8 mouse cellular contexts compared by ENCODE assay signal in genomic region chr3:93444343-93445164, GRCm38 (mm10). TPM values are rescaled to one million over a fixed set of nuclear protein-coding genes. Genes with fewer than 3 reads are reported as not detected.
DNase-seq lines count a peak whose midpoint lies in the region; ATAC-seq and TF ChIP-seq lines count a peak whose summit lies in the region.

No protein-coding gene starts in this region.

- no peak for DNase-seq in G1E (ENCODE audit: low spot score)
- peak; percentile 17 for DNase-seq in cerebellum, adult 9-11 months
- peak; percentile 44 to 46 for DNase-seq in frontal cortex, postnatal 25 days (ENCODE audit: low spot score in 2 of 2)
- DNase-seq in layer of hippocampus, postnatal 14 days (ENCODE audit: low spot score in 2 of 2) = peak; percentile 46 to 56
- DNase-seq in lung, postnatal 0 days (ENCODE audit: low spot score) = peak; percentile 87
- DNase-seq in ovary, postnatal 10 days (ENCODE audit: low spot score) = peak; percentile 47
- peak; percentile 48 for DNase-seq in urinary bladder, postnatal 25 days (ENCODE audit: low spot score)

- no peaks in the 10 kb centered on the region for H3K27me3 ChIP-seq in G1E (ENCODE audit: insufficient read depth, low read length)
- H3K27me3 ChIP-seq in hindbrain, embryonic 12.5 days = peaks cover 61% of the 10 kb centered on the region
- 0 out of 2 replicates have a peak, but pooled peaks cover 9% of the 10 kb centered on the region for H3K27me3 ChIP-seq in lung, postnatal 0 days (replicated peaks; ENCODE audit: insufficient read depth, low read length)

- TF ChIP-seq CTCF in G1E (IDR thresholded peaks at IDR 0.05; ENCODE audit: low read depth, low read length) = no peak
- TF ChIP-seq CTCF in lung, postnatal 0 days (IDR thresholded peaks at IDR 0.05) = no peak

- TF ChIP-seq EP300 in lung, postnatal 0 days (IDR thresholded peaks at IDR 0.05) = no peak

- H3K4me2 ChIP-seq in hindbrain, embryonic 12.5 days (replicated peaks) = peak overlapping the region; percentile 94
- H3K4me2 ChIP-seq in lung, postnatal 0 days (replicated peaks; ENCODE audit: low read depth, low read length) = peak overlapping the region; percentile 88

- H3K36me3 ChIP-seq in G1E (replicated peaks) = no peaks in the 10 kb centered on the region
- H3K36me3 ChIP-seq in hindbrain, embryonic 12.5 days = no peaks in the 10 kb centered on the region
- H3K36me3 ChIP-seq in lung, postnatal 0 days (ENCODE audit: insufficient read depth, low read length) = no peaks in the 10 kb centered on the region

- H3K4me1 ChIP-seq in G1E (ENCODE audit: insufficient read depth, low read depth, low read length) = no peaks in the 10 kb centered on the region
- peaks cover 24% of the 10 kb centered on the region for H3K4me1 ChIP-seq in hindbrain, embryonic 12.5 days
- peaks cover 8% of the 10 kb centered on the region for H3K4me1 ChIP-seq in lung, postnatal 0 days (ENCODE audit: insufficient read depth, low read depth, low read length)

- under 1% methylated on average over 56 of the region's 56 CpGs for WGBS in hindbrain, embryonic 12.5 days
- 1% methylated on average over 56 of the region's 56 CpGs for WGBS in lung, postnatal 0 days

- peaks cover 46% of the 10 kb centered on the region for H3K9me3 ChIP-seq in G1E (replicated peaks)
- no peaks in the 10 kb centered on the region for H3K9me3 ChIP-seq in hindbrain, embryonic 12.5 days (replicated peaks)
- H3K9me3 ChIP-seq in lung, postnatal 0 days (ENCODE audit: low read length) = no peaks in the 10 kb centered on the region

- ATAC-seq in G1E (ENCODE audit: extremely low read depth, insufficient number of reproducible peaks, low FRiP score, poor library complexity, severe bottlenecking) = no peak
- peak; percentile 81 for ATAC-seq in hindbrain, embryonic 12.5 days (ENCODE audit: low FRiP score)
- ATAC-seq in lung, postnatal 0 days = peak; percentile 73

- no peak overlapping the region for H3K27ac ChIP-seq in hindbrain, embryonic 12.5 days
- peak overlapping the region; percentile 77 for H3K27ac ChIP-seq in lung, postnatal 0 days (ENCODE audit: low read length)

- H3K9ac ChIP-seq in hindbrain, embryonic 12.5 days = peak overlapping the region; percentile 42
- peak overlapping the region; percentile 16; the same call in 1 of the 2 replicates for H3K9ac ChIP-seq in lung, postnatal 0 days (replicated peaks; ENCODE audit: low read depth)

- H3K4me3 ChIP-seq in G1E (ENCODE audit: low read depth, low read length) = peak overlapping the region; percentile 4; the same call in 1 of the 2 replicates
- H3K4me3 ChIP-seq in hindbrain, embryonic 12.5 days = peak overlapping the region; percentile 54
- peak overlapping the region; percentile 56 for H3K4me3 ChIP-seq in lung, postnatal 0 days (ENCODE audit: low read depth, low read length)

RNA-seq across cellular contexts. Expression of gene Tchh, which starts 2.4 kb away (rescaled TPM):
- not detected in 2 replicates for total RNA-seq in G1E (2014; fragmentation: Nextera tagmentation)
- total RNA-seq in G1E (2017) = 0.05 TPM in 1 of 2 replicates, not detected in the other
- polyA plus RNA-seq in G1E (2012) = not detected in 2 replicates
- polyA plus RNA-seq in hindbrain, embryonic 12.5 days (2016; fragmentation: Nextera tagmentation; extraction: Ambion mirVana) = 1.7 and 1.8 TPM in 2 replicates
- 1 to 10 TPM in 1 of 2 experiments, under 1 TPM in 1; 0.90 to 1.0 TPM for total RNA-seq in layer of hippocampus, postnatal 14 days (2021)
- polyA plus RNA-seq in lung, postnatal 0 days (2015; fragmentation: Nextera tagmentation; extraction: Ambion mirVana) = 4.2 and 5.1 TPM in 2 replicates

RNA-seq across cellular contexts. Expression of gene Tchhl1, which starts 24.0 kb away (rescaled TPM):
- total RNA-seq in G1E (2014; fragmentation: Nextera tagmentation) (not detected in 2 replicates), G1E (2017) (0.12 and 0.33 TPM in 2 replicates)
- polyA plus RNA-seq in G1E (2012) = not detected in 2 replicates
- not detected in 2 replicates for polyA plus RNA-seq in hindbrain, embryonic 12.5 days (2016; fragmentation: Nextera tagmentation; extraction: Ambion mirVana)
- total RNA-seq in layer of hippocampus, postnatal 14 days (2021) = not detected
- polyA plus RNA-seq in lung, postnatal 0 days (2015; fragmentation: Nextera tagmentation; extraction: Ambion mirVana) = not detected in 2 replicates

RNA-seq across cellular contexts. Expression of gene Rptn, which starts 51.1 kb away (rescaled TPM):
- not detected in 2 replicates for total RNA-seq in G1E (2014; fragmentation: Nextera tagmentation)
- total RNA-seq in G1E (2017) = 0.11 TPM in 1 of 2 replicates, not detected in the other
- not detected in 2 replicates for polyA plus RNA-seq in G1E (2012)
- not detected in 2 replicates for polyA plus RNA-seq in hindbrain, embryonic 12.5 days (2016; fragmentation: Nextera tagmentation; extraction: Ambion mirVana)
- total RNA-seq in layer of hippocampus, postnatal 14 days (2021) = not detected
- 0.04 TPM in 1 of 2 replicates, not detected in the other for polyA plus RNA-seq in lung, postnatal 0 days (2015; fragmentation: Nextera tagmentation; extraction: Ambion mirVana)

Comparison
In these comparisons a context has a peak if more than half of its experiments do, and no peak if none do; other contexts are left out.
1. H3K4me3 ChIP-seq: peak in every context shown above with its lines; median percentile 56 in lung, postnatal 0 days; 54 in hindbrain, embryonic 12.5 days; 4 in G1E.